Comparison of ENCODE assay signal across 8 mouse cellular contexts in the genomic region with DNA sequence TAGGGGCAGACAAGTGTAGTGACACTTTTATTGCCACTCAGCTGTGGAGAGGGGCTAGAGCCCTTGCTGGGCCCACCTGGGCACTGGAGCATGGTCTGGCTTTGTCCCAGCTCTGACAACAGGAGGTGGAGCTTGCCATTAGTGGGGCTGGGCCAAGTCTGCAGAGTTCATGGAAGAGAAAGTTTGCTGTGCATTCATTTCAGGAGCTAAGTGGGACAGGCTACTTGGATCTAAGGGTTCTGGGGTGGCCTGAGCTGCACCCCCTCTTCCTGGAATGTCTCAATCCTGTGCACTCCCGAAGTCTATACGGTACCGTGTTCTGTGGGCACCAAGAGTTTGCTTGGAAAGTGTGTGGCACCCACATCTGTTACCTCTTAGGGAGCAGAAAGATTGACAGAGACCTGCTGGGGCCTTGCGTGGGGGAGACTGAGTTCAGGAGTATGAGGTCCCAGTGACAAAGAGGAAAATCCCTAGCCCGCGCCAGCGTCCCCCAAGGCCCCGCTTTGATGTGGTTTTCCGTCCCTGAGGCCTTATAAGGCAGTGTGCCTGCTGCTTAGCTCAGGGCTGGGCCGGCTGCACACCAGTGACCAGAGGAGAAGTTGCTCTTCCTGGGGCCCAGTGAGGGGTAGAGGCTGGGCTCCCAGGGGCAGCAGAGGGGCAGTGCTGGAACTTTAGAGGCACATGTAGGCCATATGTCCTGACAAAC. TPM values are rescaled to one million over a fixed set of nuclear protein-coding genes. Genes with fewer than 3 reads are reported as not detected.
DNase-seq lines count a peak whose midpoint lies in the region; ATAC-seq lines count a peak whose summit lies in the region.

No protein-coding gene starts in this region.

- H3K36me3 ChIP-seq in heart, embryonic 13.5 days = peaks cover 3% of the 10 kb centered on the region; the same call in 1 of the 2 replicates
- H3K36me3 ChIP-seq in limb, embryonic 13.5 days = peaks cover 15% of the 10 kb centered on the region

- peak overlapping the region; percentile 92 for H3K27ac ChIP-seq in heart, embryonic 13.5 days (replicated peaks)
- peak overlapping the region; percentile 87 for H3K27ac ChIP-seq in limb, embryonic 13.5 days

- ATAC-seq in heart, embryonic 13.5 days (ENCODE audit: extremely low read depth, insufficient number of reproducible peaks, low FRiP score, low TSS enrichment) = peak; percentile 27; the same call in 1 of the 2 replicates
- peak; percentile 42 for ATAC-seq in limb, embryonic 13.5 days (ENCODE audit: low FRiP score, low read depth)
- no peak for ATAC-seq in inflammation-experienced regulatory T-cells, adult 6 months

- no peaks in the 10 kb centered on the region for H3K9me3 ChIP-seq in heart, embryonic 13.5 days
- no peaks in the 10 kb centered on the region for H3K9me3 ChIP-seq in limb, embryonic 13.5 days

- no peak for DNase-seq in heart, adult 11 months
- peak; percentile 47 for DNase-seq in urinary bladder, postnatal 14 days (ENCODE audit: low spot score)
- DNase-seq in urinary bladder, postnatal 25 days (ENCODE audit: low spot score) = no peak
- DNase-seq in spleen, postnatal 14 days (ENCODE audit: low spot score in 2 of 2) = peak; percentile 22 to 33
- DNase-seq in cerebellum, adult 9-11 months = no peak

- H3K27me3 ChIP-seq in heart, embryonic 13.5 days (replicated peaks) = no peaks in the 10 kb centered on the region
- H3K27me3 ChIP-seq in limb, embryonic 13.5 days = no peaks in the 10 kb centered on the region

- peak overlapping the region; percentile 71 for H3K9ac ChIP-seq in heart, embryonic 13.5 days
- peak overlapping the region; percentile 53; the same call in 1 of the 2 replicates for H3K9ac ChIP-seq in limb, embryonic 13.5 days

- H3K4me3 ChIP-seq in heart, embryonic 13.5 days = no peak overlapping the region
- H3K4me3 ChIP-seq in limb, embryonic 13.5 days = no peak overlapping the region

- peak overlapping the region; percentile 43 for H3K4me2 ChIP-seq in heart, embryonic 13.5 days
- peak overlapping the region; percentile 40 for H3K4me2 ChIP-seq in limb, embryonic 13.5 days (replicated peaks)

- H3K4me1 ChIP-seq in heart, embryonic 13.5 days = peaks cover 93% of the 10 kb centered on the region
- H3K4me1 ChIP-seq in limb, embryonic 13.5 days = peaks cover 80% of the 10 kb centered on the region

- 20% methylated on average over 10 of the region's 10 CpGs for WGBS in heart, embryonic 13.5 days
- 11% methylated on average over 10 of the region's 10 CpGs for WGBS in limb, embryonic 13.5 days

RNA-seq across cellular contexts. Expression of a gene that starts 49.3 kb away (rescaled TPM):
- 16.1 and 18.6 TPM in 2 replicates for polyA plus RNA-seq in heart, embryonic 13.5 days (2015; fragmentation: Nextera tagmentation; extraction: Ambion mirVana)
- polyA plus RNA-seq in limb, embryonic 13.5 days (2015; fragmentation: Nextera tagmentation; extraction: Ambion mirVana) = 58.4 and 64.2 TPM in 2 replicates
- not detected for polyA plus RNA-seq in inflammation-experienced regulatory T-cells, adult 6 months (2017; shearing (Covaris generic))

Comparison
In these comparisons a context has a peak if more than half of its experiments do, and no peak if none do; other contexts are left out.
1. DNase-seq: peak in urinary bladder, postnatal 14 days (single experiment) and spleen, postnatal 14 days (2 of 2); none in heart, adult 11 months (single experiment), urinary bladder, postnatal 25 days (single experiment) and cerebellum, adult 9-11 months (single experiment).
2. RNA of a gene that starts 49.3 kb away (polyA plus RNA-seq): 58.4 to 64.2 TPM in limb, embryonic 13.5 days and 16.1 to 18.6 TPM in heart, embryonic 13.5 days; not detected in inflammation-experienced regulatory T-cells, adult 6 months; every median in the first group is over 10 times any median in the second.